Mouse (Mus musculus) intestine, postnatal 0 days (tissue): ENCODE measurements around the gene Ctf2. TPM values are rescaled to one million over a fixed set of nuclear protein-coding genes. Genes with fewer than 3 reads are reported as not detected.

ENCODE experiments used
- ATAC-seq: fragments of 200-750 bp; cut with Nextera tagmentation; 2 replicates; pipeline ENCODE4 v1.8.0; 2017; ENCODE audit warnings: mild to moderate bottlenecking, moderate TSS enrichment, moderate library complexity
- H3K27ac ChIP-seq: fragments of 300-500 bp; sonication (generic); 2 replicates; pipeline ENCODE4 v1.5.1; 2014; ENCODE audit warnings: mild to moderate bottlenecking, low read depth, low read length, moderate library complexity
- H3K27me3 ChIP-seq: fragments of 300-500 bp; sonication (generic); replicated peaks from 2 replicates; pipeline ENCODE4 v1.6.1; 2014; ENCODE audit warnings: low read length, mixed read lengths; ENCODE audit not compliant: control insufficient read depth, insufficient read depth
- H3K36me3 ChIP-seq: fragments of 300-500 bp; sonication (generic); 2 replicates; pipeline ENCODE4 v1.6.1; 2014; ENCODE audit warnings: mild to moderate bottlenecking, moderate library complexity; ENCODE audit not compliant: control insufficient read depth, insufficient read depth
- H3K4me1 ChIP-seq: fragments of 300-500 bp; sonication (generic); replicated peaks from 2 replicates; pipeline ENCODE4 v1.6.1; 2014; ENCODE audit warnings: antibody characterized with exemption, low read length, mixed read lengths; ENCODE audit not compliant: control insufficient read depth, insufficient read depth
- H3K4me2 ChIP-seq: fragments of 300-500 bp; sonication (generic); replicated peaks from 2 replicates; pipeline ENCODE4 v1.6.1; 2014; ENCODE audit warnings: low read depth, mild to moderate bottlenecking, moderate library complexity
- H3K4me3 ChIP-seq: fragments of 300-500 bp; sonication (generic); 2 replicates; pipeline ENCODE4 v1.5.1; 2014; ENCODE audit warnings: low read depth, low read length
- H3K9ac ChIP-seq: fragments of 300-500 bp; sonication (generic); 2 replicates; pipeline ENCODE4 v1.6.1; 2014; ENCODE audit warnings: mild to moderate bottlenecking, low read depth, low read length
- H3K9me3 ChIP-seq: fragments of 300-500 bp; sonication (generic); 2 replicates; pipeline ENCODE4 v1.6.1; 2016; ENCODE audit warnings: mixed run types; ENCODE audit not compliant: control insufficient read depth
- CTCF ChIP-seq: sonication (generic); IDR thresholded peaks from 2 replicates; pipeline ENCODE4 v1.5.1; 2016; ENCODE audit warnings: low read depth, mild to moderate bottlenecking, control low read depth, antibody characterized with exemption, moderate library complexity
- WGBS: fragments of 180-500 bp; shearing (Covaris S2); extraction: QIAGEN DNeasy Blood & Tissue Kit; methylation state at CpG from one replicate; pipeline ENCODE4 v1.1.7; 2014; 5-methylcytosine and 5-hydroxymethylcytosine counted together
- polyA plus RNA-seq: library from polyadenylated mRNA; unstranded; fragments of >200 nt; fragmentation: Nextera tagmentation; extraction: Ambion mirVana; gene quantifications from 2 replicates; pipeline ENCODE4 v1.2.1, GENCODE M21; 2015

Ctf2 gene
- polyA plus RNA-seq, 1 experiment from 2014 or later = not detected

DNA sequence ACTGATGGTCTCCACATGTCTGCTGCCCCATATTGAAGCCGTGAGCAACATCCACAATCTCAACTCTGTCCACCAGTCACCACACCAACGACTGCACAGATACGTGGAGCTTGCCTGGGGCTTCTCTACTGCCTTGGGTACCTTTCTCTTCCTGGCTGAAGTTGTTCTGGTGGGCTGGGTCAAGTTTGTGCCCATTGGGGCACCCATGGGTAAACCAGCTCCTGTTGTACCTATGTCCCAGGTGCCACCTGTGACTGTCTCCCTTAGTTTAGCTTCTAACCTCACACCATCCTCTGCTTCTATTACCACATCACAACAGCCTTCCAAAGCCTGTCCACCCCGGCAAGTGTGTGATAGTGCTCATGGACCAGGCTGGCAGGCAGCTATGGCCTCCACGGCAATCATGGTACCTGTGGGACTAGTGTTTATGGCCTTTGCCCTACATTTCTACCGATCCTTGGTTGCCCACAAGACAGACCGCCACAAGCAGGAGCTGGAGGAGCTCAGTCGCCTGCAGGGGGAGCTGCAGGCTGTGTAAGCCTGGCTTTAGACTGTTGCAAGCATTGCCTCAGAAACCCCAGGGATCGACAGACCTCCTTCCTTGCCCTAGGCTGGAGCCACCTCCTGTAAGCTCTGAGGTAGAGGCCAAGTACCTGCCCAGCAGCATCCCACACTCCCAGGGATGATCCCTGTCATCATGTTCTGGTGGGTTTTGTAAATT lies 41.9 kb upstream of the Ctf2 start:
- Histone ChIP-seq H3K27ac (no peak overlapping the region), H3K9me3 (no peaks in the 10 kb centered on the region), H3K9ac (no peak overlapping the region), H3K4me1 (peaks cover 4% of the 10 kb centered on the region; the same call in 1 of the 2 replicates), H3K4me2 (no peak overlapping the region), H3K4me3 (no peak overlapping the region), H3K27me3 (no peaks in the 10 kb centered on the region), H3K36me3 (no peaks in the 10 kb centered on the region)
- TF ChIP-seq CTCF = peak; percentile 88
- 38% methylated on average over 9 of the region's 9 CpGs for WGBS
- ATAC-seq = 0 out of 2 replicates have a peak, but pooled peaks have one; percentile 5

DNA sequence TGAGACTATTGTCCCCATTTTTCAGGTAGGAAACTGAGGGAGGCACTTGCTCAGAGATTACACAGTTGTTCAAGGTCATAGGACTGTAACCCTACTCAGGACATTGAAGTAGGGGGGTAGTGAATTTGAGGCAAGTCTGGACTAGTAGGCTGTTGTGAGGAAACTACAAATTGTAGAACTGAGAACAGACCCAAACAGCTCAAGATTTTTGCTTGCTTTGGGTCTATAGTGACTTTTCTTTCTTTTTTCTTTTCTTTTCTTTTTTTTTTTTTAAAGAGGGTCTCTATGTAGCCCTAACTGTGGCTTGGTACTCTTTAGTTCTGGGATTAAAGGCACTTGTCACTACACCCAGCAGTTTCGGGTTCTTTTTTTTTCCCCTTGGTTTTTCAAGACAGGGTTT lies 40.6 kb upstream of the Ctf2 start:
- no peak for TF ChIP-seq CTCF
- Histone ChIP-seq H3K9ac (no peak overlapping the region), H3K4me1 (peaks cover 3% of the 10 kb centered on the region; the same call in 1 of the 2 replicates), H3K4me2 (no peak overlapping the region), H3K4me3 (no peak overlapping the region), H3K27me3 (no peaks in the 10 kb centered on the region), H3K36me3 (peaks cover 6% of the 10 kb centered on the region), H3K27ac (no peak overlapping the region), H3K9me3 (no peaks in the 10 kb centered on the region)
- WGBS = 96% methylated on average over 1 of the region's 1 CpGs
- no peak for ATAC-seq

- Histone ChIP-seq H3K9ac (no peak overlapping the region), H3K4me2 (no peak overlapping the region), H3K27me3 (no peaks in the 10 kb centered on the region), H3K4me1 (peaks cover 3% of the 10 kb centered on the region; the same call in 1 of the 2 replicates), H3K9me3 (no peaks in the 10 kb centered on the region), H3K27ac (no peak overlapping the region), H3K4me3 (no peak overlapping the region), H3K36me3 (peaks cover 11% of the 10 kb centered on the region)
- 35% methylated on average over 3 of the region's 3 CpGs for WGBS
- TF ChIP-seq CTCF = no peak
- no peak for ATAC-seq
These were observed 40.1 kb upstream of the Ctf2 start for GRCm38 (mm10) chr7:127772080-127772479.

GRCm38 (mm10) chr7:127771262-127771661 lies 39.3 kb upstream of the Ctf2 start:
- Histone ChIP-seq H3K4me3 (no peak overlapping the region), H3K9ac (no peak overlapping the region), H3K27me3 (no peaks in the 10 kb centered on the region), H3K9me3 (no peaks in the 10 kb centered on the region), H3K36me3 (peaks cover 13% of the 10 kb centered on the region), H3K4me2 (no peak overlapping the region), H3K27ac (no peak overlapping the region), H3K4me1 (peaks cover 3% of the 10 kb centered on the region; the same call in 1 of the 2 replicates)
- 55% methylated on average over 5 of the region's 5 CpGs for WGBS
- TF ChIP-seq CTCF = no peak
- ATAC-seq = no peak

- no peak for TF ChIP-seq CTCF
- H3K9ac ChIP-seq = peak overlapping the region; percentile 84
- WGBS = 2% methylated on average over 27 of the region's 27 CpGs
- H3K27ac ChIP-seq = peak overlapping the region; percentile 79
- ATAC-seq = peak; percentile 26
- peak overlapping the region; percentile 80 for H3K4me3 ChIP-seq
- H3K36me3 ChIP-seq = peaks cover 20% of the 10 kb centered on the region
- H3K4me1 ChIP-seq = peaks cover 3% of the 10 kb centered on the region; the same call in 1 of the 2 replicates
- H3K4me2 ChIP-seq = peak overlapping the region; percentile 97
- no peaks in the 10 kb centered on the region for H3K27me3 ChIP-seq
- no peaks in the 10 kb centered on the region for H3K9me3 ChIP-seq
These were observed 38.3 kb upstream of the Ctf2 start for GRCm38 (mm10) chr7:127770039-127770905.

DNA sequence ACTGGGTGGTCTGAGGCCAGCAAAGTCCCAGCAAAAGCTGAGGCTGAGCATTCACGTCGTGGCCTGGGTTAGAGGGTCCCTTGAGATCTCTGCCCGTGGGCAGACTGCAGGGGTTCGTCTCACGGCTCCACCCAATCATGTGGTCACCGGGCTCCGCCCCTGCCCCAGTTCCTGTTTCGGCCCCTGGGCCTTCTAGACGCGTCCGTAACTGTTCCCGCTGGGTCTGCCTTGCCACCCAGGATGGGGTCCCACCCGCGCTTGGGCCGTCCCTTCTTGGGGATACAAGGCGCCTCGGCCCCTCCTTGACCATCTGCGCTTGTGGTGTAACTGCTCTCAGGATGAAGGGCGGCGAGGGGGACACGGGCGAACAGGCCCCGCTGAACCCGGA lies 37.7 kb upstream of the Ctf2 start, which contains the start of gene Orai3:
TSS of gene Orai3 (plus strand) at position 165 of the 388 bp plus-strand sequence.
- ATAC-seq = peak; percentile 60
- no peak for TF ChIP-seq CTCF
- H3K4me1 ChIP-seq = peaks cover 3% of the 10 kb centered on the region; the same call in 1 of the 2 replicates
- H3K4me3 ChIP-seq = peak within 1 kb of the TSS; percentile 80
- peak within 1 kb of the TSS; percentile 84 for H3K9ac ChIP-seq
- H3K27ac ChIP-seq = peak within 1 kb of the TSS; percentile 79
- no peaks in the 10 kb centered on the region for H3K9me3 ChIP-seq
- H3K4me2 ChIP-seq = peak within 1 kb of the TSS; percentile 97
- no peaks in the 10 kb centered on the region for H3K27me3 ChIP-seq
- H3K36me3 ChIP-seq = peaks cover 21% of the 10 kb centered on the region
- 1% methylated on average over 24 of the region's 24 CpGs for WGBS
